Mouse (Mus musculus): ENCODE measurements around the gene Txn2.

The Txn2 gene

DNA sequence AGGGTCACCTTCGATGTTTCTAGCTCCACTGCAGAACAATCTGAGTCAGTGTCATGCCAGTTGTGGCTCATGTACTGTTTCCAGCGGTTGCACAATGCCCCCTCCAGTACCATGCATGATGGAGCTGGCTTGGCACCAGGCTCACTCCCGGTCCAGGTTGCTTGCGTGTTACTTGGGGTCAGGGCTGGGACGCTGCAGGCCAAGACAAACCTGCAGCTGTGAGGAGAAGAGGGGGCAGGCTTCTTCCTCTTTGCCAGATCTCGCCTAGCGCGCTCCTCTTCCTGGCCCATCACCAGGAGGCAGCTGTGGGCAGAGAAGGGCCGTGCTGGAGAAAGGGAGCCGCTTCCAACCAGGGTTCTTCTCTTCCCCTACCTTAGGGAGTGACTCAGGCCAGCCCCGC, 5.5 kb upstream of the Txn2 start:
- no peak for ATAC-seq (ENCODE audit: low TSS enrichment)

- peak; percentile 45 for ATAC-seq (ENCODE audit: low TSS enrichment)
Measured at GRCm38 (mm10) chr15:77933770-77934169, 5.0 kb upstream of the Txn2 start.

GRCm38 (mm10) chr15:77933222-77933621, 4.4 kb upstream of the Txn2 start:
- no peak for ATAC-seq (ENCODE audit: low TSS enrichment)

- ATAC-seq (ENCODE audit: low TSS enrichment): no peak
Measured at GRCm38 (mm10) chr15:77931689-77932016, 2.8 kb upstream of the Txn2 start.

DNA sequence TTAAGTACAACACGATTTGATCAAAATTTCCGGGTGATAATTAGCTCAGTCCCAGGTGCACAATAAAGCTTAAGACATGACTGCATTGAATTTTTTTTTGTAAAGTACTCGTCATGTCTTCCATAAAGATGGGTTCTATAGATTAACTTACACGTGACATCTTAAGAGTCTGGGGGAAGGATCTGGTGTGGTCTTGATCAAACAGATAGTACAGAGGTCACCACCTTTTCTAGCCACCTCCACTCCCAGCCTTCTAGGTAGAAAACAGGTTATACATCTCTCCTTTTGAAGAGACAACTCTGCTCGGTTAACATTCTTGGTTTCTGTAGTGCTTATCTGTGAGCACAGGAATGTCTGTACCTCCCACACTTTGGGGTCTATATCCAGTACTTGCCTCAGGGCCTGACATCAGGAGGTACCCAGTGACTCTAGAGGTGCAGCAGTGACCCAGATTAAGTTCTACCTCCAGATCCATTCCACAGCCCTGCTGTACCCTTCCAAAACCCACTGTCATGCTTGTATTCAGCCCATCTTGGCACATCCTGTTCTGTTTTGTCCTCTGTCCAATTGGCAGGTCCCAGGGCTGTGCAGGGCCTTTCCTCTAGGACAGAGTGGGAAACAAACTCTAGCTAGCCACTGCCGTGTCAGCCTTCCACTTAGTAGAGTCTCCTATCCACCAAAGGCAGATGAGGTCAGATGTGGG, 2.3 kb upstream of the Txn2 start:
- ATAC-seq (ENCODE audit: low TSS enrichment): no peak

GRCm38 (mm10) chr15:77929804-77930203, 998 bp upstream of the Txn2 start:
- ATAC-seq (ENCODE audit: low TSS enrichment): no peak

- no peak for ATAC-seq (ENCODE audit: low TSS enrichment)
Measured at GRCm38 (mm10) chr15:77928091-77928490, 715 bp downstream of the Txn2 start.

GRCm38 (mm10) chr15:77926921-77927320, 1.9 kb downstream of the Txn2 start:
- no peak for ATAC-seq (ENCODE audit: low TSS enrichment)

DNA sequence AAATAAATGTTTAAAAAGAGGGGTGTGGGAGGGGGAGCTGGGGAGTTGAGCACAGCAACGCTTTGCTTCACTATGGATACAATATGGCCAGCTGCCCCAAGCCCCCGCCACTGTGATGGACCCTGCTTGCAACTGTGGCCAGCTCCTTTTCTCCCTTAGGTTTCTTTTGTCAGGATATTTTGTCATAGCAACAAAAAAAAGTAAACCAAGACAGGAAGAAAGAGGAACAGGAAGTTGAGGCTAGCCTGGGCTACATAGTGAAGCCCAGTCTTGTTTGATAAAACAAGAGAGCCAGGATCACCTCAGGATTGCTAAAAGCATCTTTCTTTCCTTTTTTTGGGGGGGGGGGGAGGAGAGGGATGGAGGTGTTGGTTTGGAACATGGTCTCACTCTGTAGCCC, 3.6 kb downstream of the Txn2 start:
- no peak for ATAC-seq (ENCODE audit: low TSS enrichment)

DNA sequence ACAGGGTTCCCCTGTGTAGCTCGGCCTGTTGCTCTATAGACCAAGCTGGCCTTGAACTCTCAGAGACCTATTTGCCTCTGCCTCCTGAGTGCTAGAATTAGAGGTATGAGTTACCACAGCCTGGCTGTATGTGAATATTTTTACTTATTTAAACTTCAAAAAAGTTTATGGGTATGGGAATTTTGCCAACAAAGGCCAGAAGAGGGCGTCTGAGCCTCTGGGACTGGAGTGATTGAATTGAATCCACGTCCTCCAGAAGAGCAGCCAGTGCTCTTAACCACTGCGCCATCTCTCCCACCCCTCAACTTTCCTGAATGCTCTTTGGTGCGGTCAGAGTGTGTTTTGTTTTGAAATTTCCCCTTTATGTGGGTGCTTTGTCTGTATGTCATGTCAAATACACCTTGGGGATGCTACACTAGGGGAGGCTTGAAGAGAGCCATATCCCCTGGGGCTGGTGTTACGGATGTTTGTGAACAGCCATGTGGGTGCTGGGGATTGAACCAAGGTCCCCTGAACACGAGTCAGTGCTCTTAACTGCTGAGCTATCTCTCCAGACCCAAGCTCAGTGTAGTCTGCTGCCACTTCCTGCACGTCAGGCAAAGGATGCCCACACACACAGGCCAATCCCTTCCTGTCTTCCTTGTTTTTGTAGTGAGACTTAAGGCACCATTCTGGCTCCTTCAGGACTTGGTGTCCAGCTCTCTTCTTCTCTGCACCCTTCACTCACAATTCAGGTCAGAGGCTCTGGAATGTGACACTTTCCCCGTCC, 5.4 kb downstream of the Txn2 start:
- ATAC-seq (ENCODE audit: low TSS enrichment): no peak

DNA sequence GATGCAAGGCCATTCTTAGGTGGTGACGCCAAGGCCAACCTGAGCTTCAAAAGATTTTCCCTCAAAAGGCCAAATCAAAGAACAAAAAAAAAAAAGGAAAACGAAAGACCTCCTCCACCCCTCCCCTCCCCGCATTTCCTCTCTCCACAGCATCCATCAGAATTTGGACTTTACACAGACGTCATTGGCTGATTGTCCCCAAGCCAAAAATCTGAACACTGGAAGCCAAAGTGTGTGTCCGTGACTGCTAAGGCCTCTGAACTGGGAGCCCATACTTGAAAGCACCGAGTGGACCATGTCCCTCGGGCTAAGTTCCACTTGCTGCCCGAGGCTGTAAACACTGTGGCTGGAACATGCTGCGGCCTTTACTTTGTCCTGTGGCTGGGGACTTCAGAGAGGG, 6.1 kb downstream of the Txn2 start:
- no peak for ATAC-seq (ENCODE audit: low TSS enrichment)

DNA sequence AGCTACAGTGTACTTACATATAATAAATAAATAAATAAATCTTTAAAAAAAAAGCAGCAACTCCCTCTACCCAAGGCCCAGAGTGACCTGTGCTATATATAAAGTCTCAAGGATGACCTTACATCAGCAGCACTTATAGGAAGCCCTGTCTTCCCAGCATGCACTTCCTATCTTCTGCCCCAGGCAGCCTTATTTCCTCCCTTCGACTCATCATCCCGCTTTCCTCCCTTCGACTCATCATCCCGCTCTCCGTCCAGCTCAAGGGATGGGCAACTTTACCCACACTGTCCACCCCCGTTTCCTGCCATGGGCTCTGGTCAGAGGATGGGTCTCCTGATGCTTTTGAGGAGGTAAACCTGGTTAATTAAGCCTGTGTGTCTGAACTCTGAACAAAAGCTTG, 7.2 kb downstream of the Txn2 start:
- ATAC-seq (ENCODE audit: low TSS enrichment): no peak

DNA sequence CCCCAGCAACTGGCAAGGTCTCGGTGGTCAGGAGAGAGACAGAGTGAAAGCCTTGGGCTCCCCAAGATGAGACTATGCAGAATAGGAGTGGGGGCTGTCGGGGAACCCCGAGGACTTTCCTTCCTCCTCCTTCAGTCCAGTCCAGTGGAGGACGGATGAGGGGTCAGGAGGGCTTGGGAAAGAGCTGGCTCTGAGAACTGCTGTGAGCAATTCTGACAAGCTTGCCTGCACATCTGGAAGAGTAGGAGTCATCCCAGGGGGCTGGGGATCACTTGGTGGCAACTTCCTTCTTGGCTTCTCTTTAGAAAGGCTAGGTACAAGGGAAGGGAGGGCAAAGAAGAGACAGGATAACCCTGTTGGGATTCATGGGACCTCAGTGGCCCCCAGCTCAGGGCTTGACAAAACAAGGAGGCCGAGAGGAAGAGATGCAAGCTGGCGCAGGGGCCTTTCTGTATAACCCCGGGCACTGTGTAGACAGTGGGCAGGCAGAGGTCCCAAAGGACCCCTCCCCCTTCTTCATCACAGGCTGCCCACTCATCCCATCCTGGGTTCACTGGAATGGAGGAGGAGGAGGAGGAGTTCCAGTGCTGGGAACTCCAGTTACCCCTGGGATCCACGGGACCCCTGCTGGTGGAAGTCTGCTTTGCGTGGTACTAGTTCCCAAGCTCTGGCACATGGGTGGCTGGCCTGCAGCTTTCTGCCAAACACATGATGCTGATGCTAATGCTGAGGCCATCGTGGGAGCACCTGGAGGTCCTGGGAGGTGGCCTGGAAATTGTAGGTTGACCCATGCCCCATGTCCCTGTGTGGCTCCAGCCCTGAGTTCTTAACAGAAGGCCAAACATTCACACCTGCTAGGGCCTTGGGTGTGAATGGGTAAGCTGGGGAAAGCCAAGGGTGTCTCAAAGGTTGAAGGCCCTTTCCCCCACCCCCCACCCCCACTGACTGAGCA, 8.0 kb downstream of the Txn2 start:
- ATAC-seq (ENCODE audit: low TSS enrichment): no peak

DNA sequence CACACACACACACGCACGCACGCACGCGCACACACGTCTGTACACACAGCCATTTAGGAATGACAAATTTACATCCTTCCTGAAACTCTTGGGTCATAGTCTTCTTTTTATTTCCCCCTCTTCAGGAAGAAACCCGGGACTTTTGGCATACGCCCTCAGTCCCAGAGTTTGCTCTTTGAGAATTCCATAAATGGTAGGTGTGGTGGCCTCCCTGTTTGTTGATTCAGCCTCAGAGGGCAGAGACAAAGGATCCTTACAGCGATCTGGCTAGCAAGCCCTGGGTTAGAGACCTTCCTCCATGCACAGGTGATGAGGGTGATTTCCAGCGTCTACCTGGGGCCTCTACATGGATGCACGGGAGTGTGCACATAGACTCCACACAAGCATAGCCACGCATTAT, 9.4 kb downstream of the Txn2 start:
- ATAC-seq (ENCODE audit: low TSS enrichment): no peak

DNA sequence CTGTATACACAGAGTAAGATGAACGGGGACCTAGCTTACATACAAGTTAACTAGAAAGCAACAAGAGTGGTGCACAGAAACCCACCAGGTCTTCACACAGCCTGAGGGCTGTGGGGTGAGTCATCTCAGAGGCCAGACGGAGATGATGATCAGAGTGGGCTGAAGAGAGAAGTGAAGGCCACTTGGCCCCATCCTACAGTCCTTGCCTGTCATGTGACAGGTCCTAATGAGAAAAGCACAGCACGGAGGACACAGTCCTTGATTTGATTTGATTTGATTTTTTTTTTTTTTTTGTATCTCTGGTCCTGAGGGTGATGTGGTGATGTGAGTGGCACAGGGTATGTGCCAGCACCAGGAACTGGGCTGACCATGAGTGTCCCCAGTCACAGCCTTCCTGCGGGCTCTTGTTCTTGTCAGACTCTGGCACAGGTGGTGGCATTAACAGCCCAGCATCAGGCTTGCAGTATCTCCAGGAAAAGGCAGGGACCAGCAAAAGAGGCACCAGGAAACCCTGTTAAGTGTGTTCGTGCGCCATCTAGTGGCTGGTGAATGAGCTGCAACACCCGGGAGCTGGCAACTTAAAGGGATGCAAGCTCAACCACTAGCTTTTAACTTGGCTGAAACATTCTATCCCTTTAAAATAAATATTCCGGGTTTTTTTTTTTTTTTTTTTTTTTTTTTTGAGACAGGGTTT, 11.8 kb downstream of the Txn2 start:
- peak; percentile 84 for ATAC-seq (ENCODE audit: low TSS enrichment)

DNA sequence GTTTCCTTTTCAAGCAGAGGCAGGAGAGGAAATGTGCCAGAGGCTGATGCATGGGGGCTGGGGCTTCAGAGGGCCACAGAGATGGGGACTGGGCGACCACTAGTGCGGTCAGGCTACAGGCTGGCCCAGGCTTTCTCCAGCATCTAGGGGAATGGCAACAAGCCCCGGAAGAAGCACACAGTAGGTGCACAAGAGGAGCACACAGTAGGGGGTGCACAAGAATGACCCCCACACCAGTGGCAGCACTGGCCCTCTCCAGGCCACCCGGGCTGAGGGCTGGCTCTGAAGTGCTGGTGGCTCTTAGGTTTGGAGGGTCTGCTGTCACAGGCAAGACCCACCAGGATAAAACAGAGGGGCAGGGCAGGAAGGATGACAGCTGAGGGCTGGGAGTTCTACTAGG, 13.5 kb downstream of the Txn2 start:
- no peak for ATAC-seq (ENCODE audit: low TSS enrichment)

GRCm38 (mm10) chr15:77914507-77914906, 14.3 kb downstream of the Txn2 start:
- ATAC-seq (ENCODE audit: low TSS enrichment): no peak

DNA sequence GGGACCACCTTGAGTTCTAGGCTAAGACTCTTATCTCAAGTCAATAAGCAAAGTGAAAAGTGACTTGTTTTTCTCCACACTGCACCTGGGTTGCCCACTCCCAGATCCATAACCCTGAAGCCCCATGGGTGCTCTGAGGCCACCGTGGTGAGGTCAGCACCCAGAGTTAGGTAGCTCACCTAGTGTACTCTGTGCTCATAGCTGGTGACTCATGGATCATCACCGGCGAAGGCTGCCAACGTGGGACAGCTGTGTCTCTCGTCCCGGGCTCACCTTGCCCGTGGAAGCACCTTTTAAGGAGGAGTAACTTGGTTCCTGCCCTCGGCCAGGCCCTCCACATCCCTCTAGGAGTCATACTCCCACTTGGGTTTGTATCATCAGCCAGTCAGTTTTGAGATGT, 15.8 kb downstream of the Txn2 start:
- no peak for ATAC-seq (ENCODE audit: low TSS enrichment)

DNA sequence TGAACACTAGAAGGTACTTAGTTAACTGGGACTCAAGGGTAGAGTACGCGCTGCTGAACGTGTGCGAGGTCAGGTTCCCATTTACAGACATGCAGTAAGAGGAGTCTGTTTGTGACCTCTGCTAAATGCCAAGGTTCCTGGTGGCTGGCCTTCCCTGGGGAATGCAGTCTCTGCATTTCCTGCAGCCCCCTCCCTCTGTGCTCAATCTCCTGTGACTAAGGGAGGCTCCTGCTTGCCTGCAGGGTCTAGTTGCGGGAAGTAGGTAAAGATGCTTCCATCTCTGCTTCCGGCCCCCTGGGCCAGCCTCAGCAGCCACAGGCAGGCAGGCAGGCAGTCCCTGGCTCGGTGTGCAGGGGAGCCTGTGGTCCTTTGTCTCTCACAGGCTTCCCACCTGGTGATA, 16.2 kb downstream of the Txn2 start:
- no peak for ATAC-seq (ENCODE audit: low TSS enrichment)

GRCm38 (mm10) chr15:77912048-77912447, 16.8 kb downstream of the Txn2 start:
- ATAC-seq (ENCODE audit: low TSS enrichment): no peak

DNA sequence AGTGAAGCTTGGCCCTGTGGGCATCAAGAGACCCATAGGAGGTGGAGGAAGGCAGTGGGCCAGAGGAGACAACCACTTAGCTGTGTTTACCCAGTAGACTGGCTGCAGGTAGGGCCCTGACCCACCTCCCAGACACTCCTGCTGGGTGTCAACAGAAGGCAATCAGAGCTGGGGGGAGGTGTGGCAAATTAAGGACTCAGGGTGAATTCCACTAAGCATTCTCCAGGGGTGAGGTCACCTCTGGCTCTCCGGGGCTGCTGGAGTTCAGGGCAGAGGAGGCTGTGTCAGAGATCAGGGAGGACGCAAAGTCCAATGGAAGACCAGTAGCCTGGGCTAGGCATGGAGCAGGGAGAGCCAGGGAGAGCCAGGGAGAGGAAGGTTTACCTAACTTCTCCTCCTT, 17.7 kb downstream of the Txn2 start:
- no peak for ATAC-seq (ENCODE audit: low TSS enrichment)
